26 mouse cellular contexts compared by ENCODE assay signal in the genomic region with DNA sequence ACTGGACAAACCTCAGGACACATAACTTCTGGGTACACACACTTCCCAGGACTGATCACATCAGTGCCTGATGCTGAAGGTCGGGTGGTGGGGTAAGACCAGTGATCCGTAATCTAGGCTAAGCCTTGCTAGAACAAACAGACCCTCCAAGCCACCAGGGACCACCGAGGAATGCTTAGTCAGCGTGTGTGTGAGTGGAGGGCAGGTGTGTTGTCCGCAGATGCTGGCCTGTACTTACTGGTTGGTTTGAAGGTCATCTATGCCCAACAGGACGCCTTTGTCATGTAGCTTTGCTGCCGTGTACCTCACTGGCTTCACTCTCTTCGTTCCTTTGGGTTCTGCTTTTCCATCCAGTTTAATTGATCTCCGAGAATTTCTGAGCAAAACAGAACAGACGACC.
"Had no signal": no experiment of that assay in that cellular context is flagged by ENCODE, and none has a peak within 500 bp of the region (broad histone marks: within the 10 kb centered on the region; RNA-seq: fewer than 3 reads in every experiment).

No protein-coding gene starts in this region.

- H3K4me1 ChIP-seq: hindbrain, embryonic 13.5 days; hindbrain, embryonic 15.5 days; limb, embryonic 12.5 days had no signal

- H3K4me3 ChIP-seq: gastrocnemius, adult 2 months; heart, adult 2 months; heart, embryonic 13.5 days; heart, embryonic 15.5 days; hindbrain, embryonic 13.5 days; hindbrain, embryonic 15.5 days; kidney, embryonic 15.5 days; left cerebral cortex, adult 2 months; limb, embryonic 10.5 days; limb, embryonic 12.5 days; liver, embryonic 13.5 days had no signal

- H3K27me3 ChIP-seq: heart, embryonic 13.5 days; heart, embryonic 15.5 days; hindbrain, embryonic 13.5 days; hindbrain, embryonic 15.5 days; kidney, embryonic 15.5 days; limb, embryonic 12.5 days; liver, embryonic 13.5 days had no signal

- DNase-seq: gastrocnemius, adult 2 months; gastrocnemius, postnatal 10 days; gastrocnemius, postnatal 36 days; heart, adult 11 months; heart, adult 2 months; heart, postnatal 14 days; heart, postnatal 36 days; kidney, adult 11 months; kidney, adult 2 months; kidney, adult 9 months; kidney, postnatal 14 days; kidney, postnatal 36 days; layer of hippocampus, adult 9-11 months; layer of hippocampus, postnatal 36 days; liver; liver, embryonic 13.5 days had no signal

- H3K36me3 ChIP-seq: heart, embryonic 15.5 days; hindbrain, embryonic 15.5 days had no signal

- H3K9me3 ChIP-seq: heart, embryonic 13.5 days; heart, embryonic 15.5 days; hindbrain, embryonic 13.5 days; hindbrain, embryonic 15.5 days; kidney, embryonic 15.5 days; limb, embryonic 10.5 days; limb, embryonic 12.5 days; liver, embryonic 13.5 days had no signal

- ATAC-seq: hindbrain, postnatal 0 days; intestine, embryonic 16.5 days had no signal
